Mouse (Mus musculus): Measurements from ENCODE around the gene Odr4. TPM values are rescaled to one million over a fixed set of nuclear protein-coding genes. Genes with fewer than 3 reads are reported as not detected.

Gene Odr4
- polyA plus RNA-seq, 1 experiment from 2014 or later: 37.3 TPM

DNA sequence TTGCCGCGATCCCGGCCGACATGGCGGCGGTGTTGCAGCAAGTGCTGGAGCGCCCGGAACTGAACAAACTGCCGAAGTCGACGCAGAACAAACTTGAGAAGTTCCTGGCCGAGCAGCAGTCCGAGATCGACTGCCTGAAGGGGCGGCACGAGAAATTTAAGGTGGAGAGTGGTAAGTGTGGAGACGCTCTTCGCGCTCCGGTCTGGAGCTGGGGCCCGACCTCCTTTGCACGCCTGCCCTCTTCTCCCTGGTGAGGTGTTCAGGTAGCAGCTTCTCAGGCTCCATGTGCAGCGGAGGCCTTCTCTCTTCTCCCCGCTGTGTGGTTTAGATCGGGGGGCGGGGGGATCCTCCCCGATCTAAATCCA is 590 bp upstream of the Odr4 start:
- Histone ChIP-seq H3K9me3 (ENCODE audit: control insufficient read depth, low read length) (no peaks in the 10 kb centered on the region), H3K27me3 (ENCODE audit: control insufficient read depth, insufficient read depth, low read length) (no peaks in the 10 kb centered on the region), H3K27ac (replicated peaks) (peak overlapping the region; percentile 95), H3K36me3 (ENCODE audit: control insufficient read depth, insufficient read depth, low read length) (peaks cover 9% of the 10 kb centered on the region), H3K4me1 (replicated peaks; ENCODE audit: control insufficient read depth, insufficient read depth) (no peaks in the 10 kb centered on the region), H3K4me2 (replicated peaks; ENCODE audit: low read depth) (peak overlapping the region; percentile 54), H3K9ac (ENCODE audit: low read length) (peak overlapping the region; percentile 83), H3K4me3 (ENCODE audit: low read depth, low read length) (peak overlapping the region; percentile 80)
- no peak for TF ChIP-seq EP300 (optimal IDR thresholded peaks at IDR 0.05)
- no peak for TF ChIP-seq CTCF (IDR thresholded peaks at IDR 0.05; ENCODE audit: low read depth)
- no peak for DNase-seq (ENCODE audit: low spot score)
- peak; percentile 54 for ATAC-seq (ENCODE audit: low FRiP score, low TSS enrichment)
- under 1% methylated on average over 27 of the region's 27 CpGs for WGBS

DNA sequence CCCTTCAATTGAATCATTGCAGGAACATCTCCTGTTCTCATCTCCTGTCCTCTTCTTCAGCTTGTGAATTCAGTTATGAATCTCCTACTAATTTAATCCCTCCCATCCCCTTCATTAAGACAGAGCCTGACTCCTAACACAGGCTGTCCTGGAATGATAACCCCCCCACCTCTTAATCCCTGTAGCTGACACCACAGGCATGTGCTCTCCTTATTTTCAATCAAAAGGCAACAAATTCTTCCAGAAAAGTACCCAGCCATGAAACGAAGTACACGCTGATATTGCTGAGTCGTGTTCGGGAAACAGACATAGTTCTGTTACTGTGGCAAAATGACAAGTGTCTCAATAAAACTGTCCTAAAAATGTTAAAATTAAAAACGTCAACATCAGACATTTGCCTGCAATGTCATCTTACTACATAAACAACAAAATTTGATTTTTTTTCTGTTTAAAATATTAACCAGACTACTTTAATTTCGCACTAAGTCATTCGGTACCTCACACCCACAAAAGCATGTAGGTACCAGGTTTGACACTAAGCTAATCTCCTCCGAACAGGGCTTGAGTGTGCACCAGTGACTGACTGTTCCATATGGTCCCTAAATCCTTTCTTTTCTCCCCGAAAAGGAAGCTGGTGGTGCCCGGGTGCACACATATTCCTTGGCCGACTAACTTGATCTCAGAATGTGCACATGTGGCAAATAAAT is 796 bp downstream of the Odr4 start:
- ATAC-seq (ENCODE audit: low FRiP score, low TSS enrichment): peak; percentile 5; the same call in 1 of the 2 replicates

DNA sequence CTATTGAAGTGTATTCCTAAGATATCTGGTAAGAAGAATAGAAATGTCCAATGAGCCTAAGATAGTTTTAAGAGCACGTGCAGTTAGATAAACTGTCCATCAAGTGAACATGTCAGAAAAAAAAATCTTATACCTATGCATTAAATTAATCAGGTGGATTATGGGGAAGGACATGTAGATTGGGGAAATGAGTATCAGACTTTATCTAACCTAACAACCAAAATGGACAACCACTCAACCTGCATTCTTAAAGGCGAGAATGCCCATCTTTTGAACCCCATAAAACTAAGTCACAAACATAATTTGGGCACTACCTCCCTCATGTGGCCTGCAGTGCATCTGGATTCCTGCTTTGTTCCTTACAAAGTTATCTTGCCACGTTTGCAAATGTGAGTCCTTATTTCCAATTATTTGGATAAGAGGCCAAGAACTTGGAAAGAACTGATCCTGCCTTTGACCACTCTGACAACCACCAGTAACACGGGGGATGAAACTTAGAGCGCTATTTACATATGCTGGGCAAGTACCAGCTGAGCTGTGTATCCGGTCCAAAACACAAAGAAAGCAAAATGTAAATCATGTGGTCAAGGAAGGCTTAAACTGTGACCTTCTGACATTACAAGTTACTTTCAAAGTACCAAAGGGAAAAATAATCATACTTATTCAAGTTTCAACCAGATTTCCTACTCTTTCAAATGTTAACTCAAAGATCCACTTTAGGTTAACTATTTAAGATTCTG is 3.3 kb downstream of the Odr4 start:
- Histone ChIP-seq H3K9ac (ENCODE audit: low read length) (no peak overlapping the region), H3K4me2 (replicated peaks; ENCODE audit: low read depth) (no peak overlapping the region), H3K36me3 (ENCODE audit: control insufficient read depth, insufficient read depth, low read length) (peaks cover 9% of the 10 kb centered on the region; the same call in 1 of the 2 replicates), H3K4me1 (replicated peaks; ENCODE audit: control insufficient read depth, insufficient read depth) (no peaks in the 10 kb centered on the region), H3K27me3 (ENCODE audit: control insufficient read depth, insufficient read depth, low read length) (no peaks in the 10 kb centered on the region), H3K9me3 (ENCODE audit: control insufficient read depth, low read length) (no peaks in the 10 kb centered on the region), H3K4me3 (ENCODE audit: low read depth, low read length) (no peak overlapping the region), H3K27ac (replicated peaks) (no peak overlapping the region)
- no peak for TF ChIP-seq EP300 (optimal IDR thresholded peaks at IDR 0.05)
- no peak for TF ChIP-seq CTCF (IDR thresholded peaks at IDR 0.05; ENCODE audit: low read depth)
- DNase-seq (ENCODE audit: low spot score) (no peak), ATAC-seq (ENCODE audit: low FRiP score, low TSS enrichment) (no peak)
- 87% methylated on average over 6 of the region's 6 CpGs for WGBS

More for the DNA sequence above, 796 bp downstream of the Odr4 start:
- Histone ChIP-seq H3K4me3 (ENCODE audit: low read depth, low read length) (peak overlapping the region; percentile 80), H3K4me1 (replicated peaks; ENCODE audit: control insufficient read depth, insufficient read depth) (no peaks in the 10 kb centered on the region), H3K9ac (ENCODE audit: low read length) (peak overlapping the region; percentile 82), H3K27me3 (ENCODE audit: control insufficient read depth, insufficient read depth, low read length) (no peaks in the 10 kb centered on the region), H3K36me3 (ENCODE audit: control insufficient read depth, insufficient read depth, low read length) (peaks cover 12% of the 10 kb centered on the region), H3K27ac (replicated peaks) (peak overlapping the region; percentile 94), H3K9me3 (ENCODE audit: control insufficient read depth, low read length) (no peaks in the 10 kb centered on the region), H3K4me2 (replicated peaks; ENCODE audit: low read depth) (peak overlapping the region; percentile 69)
- TF ChIP-seq CTCF (IDR thresholded peaks at IDR 0.05; ENCODE audit: low read depth) (no peak), EP300 (optimal IDR thresholded peaks at IDR 0.05) (no peak)
- WGBS: 19% methylated on average over 11 of the region's 11 CpGs
- no peak for DNase-seq (ENCODE audit: low spot score)

DNA sequence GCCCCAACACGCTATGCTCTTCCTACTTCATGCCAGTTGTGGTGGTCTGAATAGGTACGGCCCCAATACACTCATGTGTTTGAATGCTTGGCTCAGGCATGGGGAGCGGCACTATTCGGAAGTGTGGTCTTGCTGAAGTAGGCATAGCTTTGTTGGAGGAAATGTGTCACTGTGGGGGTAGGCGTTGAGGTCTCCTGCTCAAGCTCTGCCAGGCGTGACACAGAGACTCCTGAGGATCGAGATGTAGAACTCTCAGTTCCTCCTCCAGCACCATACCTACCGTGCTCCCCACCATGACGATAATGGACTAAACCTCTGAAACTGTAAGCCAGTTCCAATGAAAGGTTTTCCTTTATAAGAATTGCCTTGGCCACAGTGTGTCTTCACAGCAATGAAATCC is 5.3 kb downstream of the Odr4 start:
- Histone ChIP-seq H3K36me3 (ENCODE audit: control insufficient read depth, insufficient read depth, low read length) (peaks cover 9% of the 10 kb centered on the region; the same call in 1 of the 2 replicates), H3K4me3 (ENCODE audit: low read depth, low read length) (no peak overlapping the region)
- 94% methylated on average over 9 of the region's 9 CpGs for WGBS

DNA sequence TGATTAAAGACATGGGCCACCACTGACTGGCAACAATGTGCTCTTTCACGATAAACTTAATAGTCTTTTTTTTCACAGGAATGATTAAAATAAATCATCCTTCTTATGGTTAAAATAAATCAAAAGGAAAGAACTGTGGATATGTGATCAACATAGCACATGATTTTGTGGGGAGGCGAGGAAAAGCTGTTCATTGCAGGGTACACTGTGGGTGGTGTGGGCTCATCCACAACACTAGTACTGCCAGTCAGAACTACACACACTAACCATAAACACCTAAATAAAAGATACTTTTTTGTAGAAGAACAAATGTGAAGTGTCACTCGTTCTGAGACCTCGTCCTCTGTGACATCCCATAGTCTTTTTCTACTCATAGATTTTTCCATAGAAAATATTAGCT is 8.7 kb downstream of the Odr4 start:
- H3K36me3 ChIP-seq (ENCODE audit: control insufficient read depth, insufficient read depth, low read length): peaks cover 6% of the 10 kb centered on the region; the same call in 1 of the 2 replicates
- DNase-seq (ENCODE audit: low spot score) (no peak), ATAC-seq (ENCODE audit: low FRiP score, low TSS enrichment) (no peak)
- no peak overlapping the region for H3K4me3 ChIP-seq (ENCODE audit: low read depth, low read length)
- H3K27ac ChIP-seq (replicated peaks): no peak overlapping the region
- H3K4me2 ChIP-seq (replicated peaks; ENCODE audit: low read depth): no peak overlapping the region
- 96% methylated on average over 4 of the region's 4 CpGs for WGBS
- H3K9ac ChIP-seq (ENCODE audit: low read length): no peak overlapping the region
- TF ChIP-seq EP300 (optimal IDR thresholded peaks at IDR 0.05): no peak
- no peak for TF ChIP-seq CTCF (IDR thresholded peaks at IDR 0.05; ENCODE audit: low read depth)
- H3K9me3 ChIP-seq (ENCODE audit: control insufficient read depth, low read length): no peaks in the 10 kb centered on the region
- no peaks in the 10 kb centered on the region for H3K4me1 ChIP-seq (replicated peaks; ENCODE audit: control insufficient read depth, insufficient read depth)
- H3K27me3 ChIP-seq (ENCODE audit: control insufficient read depth, insufficient read depth, low read length): no peaks in the 10 kb centered on the region

More for the DNA sequence above, 5.3 kb downstream of the Odr4 start:
- Histone ChIP-seq H3K4me2 (replicated peaks; ENCODE audit: low read depth) (no peak overlapping the region), H3K27ac (replicated peaks) (no peak overlapping the region), H3K9ac (ENCODE audit: low read length) (no peak overlapping the region), H3K9me3 (ENCODE audit: control insufficient read depth, low read length) (no peaks in the 10 kb centered on the region), H3K27me3 (ENCODE audit: control insufficient read depth, insufficient read depth, low read length) (no peaks in the 10 kb centered on the region), H3K4me1 (replicated peaks; ENCODE audit: control insufficient read depth, insufficient read depth) (no peaks in the 10 kb centered on the region)
- TF ChIP-seq EP300 (optimal IDR thresholded peaks at IDR 0.05): no peak
- no peak for TF ChIP-seq CTCF (IDR thresholded peaks at IDR 0.05; ENCODE audit: low read depth)
- ATAC-seq (ENCODE audit: low FRiP score, low TSS enrichment) (no peak), DNase-seq (ENCODE audit: low spot score) (no peak)

DNA sequence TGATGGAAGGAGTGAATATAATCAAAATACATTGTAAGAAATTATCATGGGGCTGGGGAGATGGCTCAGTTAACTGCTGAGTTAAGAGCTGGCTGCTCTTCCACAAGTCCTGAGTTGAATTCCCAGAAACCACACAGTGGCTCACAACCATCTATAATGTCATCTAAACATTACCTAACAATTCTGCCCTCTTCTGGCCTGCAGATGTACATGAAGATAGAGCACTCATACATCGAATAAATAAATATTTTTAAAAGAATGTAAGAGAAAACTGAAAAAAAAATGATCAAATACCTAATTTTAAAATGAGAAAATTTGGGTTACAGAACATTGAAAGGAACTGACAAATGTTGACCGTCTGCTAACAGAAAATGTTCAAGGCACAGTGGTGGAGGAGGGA is 18.6 kb downstream of the Odr4 start:
- Histone ChIP-seq H3K9me3 (ENCODE audit: control insufficient read depth, low read length) (no peaks in the 10 kb centered on the region), H3K4me3 (ENCODE audit: low read depth, low read length) (no peak overlapping the region), H3K27me3 (ENCODE audit: control insufficient read depth, insufficient read depth, low read length) (no peaks in the 10 kb centered on the region), H3K4me1 (replicated peaks; ENCODE audit: control insufficient read depth, insufficient read depth) (no peaks in the 10 kb centered on the region), H3K9ac (ENCODE audit: low read length) (no peak overlapping the region), H3K4me2 (replicated peaks; ENCODE audit: low read depth) (no peak overlapping the region), H3K27ac (replicated peaks) (no peak overlapping the region), H3K36me3 (ENCODE audit: control insufficient read depth, insufficient read depth, low read length) (0 out of 2 replicates have a peak, but pooled peaks cover 4% of the 10 kb centered on the region)
- no peak for ATAC-seq (ENCODE audit: low FRiP score, low TSS enrichment)
- WGBS: 88% methylated on average over 2 of the region's 2 CpGs
- DNase-seq (ENCODE audit: low spot score): no peak
- 0 out of 2 replicates have a peak, but pooled peaks have one; percentile 4 for TF ChIP-seq CTCF (IDR thresholded peaks at IDR 0.05; ENCODE audit: low read depth)
- no peak for TF ChIP-seq EP300 (optimal IDR thresholded peaks at IDR 0.05)

All from stomach, postnatal 0 days (tissue).